Mouse (Mus musculus): ENCODE measurements around the gene Gm21762. TPM values are rescaled to one million over a fixed set of nuclear protein-coding genes. Genes with fewer than 3 reads are reported as not detected.
"Not testable (repeated sequence)": the region's sequence is repeated elsewhere in the genome, so short reads cannot be mapped to it uniquely, and the experiment has no call there.

Gm21762 gene
- total RNA-seq (2017) = not detected in 2 replicates

- not testable (repeated sequence) for ATAC-seq (replicated peaks; ENCODE audit: low read depth, poor library complexity, severe bottlenecking)
Measured at GRCm38 (mm10) chr13:120215847-120216246, at the start of gene Gm21762. TSS of gene Gm21762 (minus strand) at chr13:120215947.

- not testable (repeated sequence) for ATAC-seq (replicated peaks; ENCODE audit: low read depth, poor library complexity, severe bottlenecking)
Measured at GRCm38 (mm10) chr13:120262870-120263269, 47.1 kb upstream of the Gm21762 start, which contains the start of gene AF067061. TSS of gene AF067061 (plus strand) at chr13:120263114.

GRCm38 (mm10) chr13:120259718-120260117 lies 44.0 kb upstream of the Gm21762 start:
- ATAC-seq (replicated peaks; ENCODE audit: low read depth, poor library complexity, severe bottlenecking) = peak; percentile 69

GRCm38 (mm10) chr13:120258817-120259658 lies 43.3 kb upstream of the Gm21762 start:
- ATAC-seq (replicated peaks; ENCODE audit: low read depth, poor library complexity, severe bottlenecking) = peak; percentile 58

- ATAC-seq (replicated peaks; ENCODE audit: low read depth, poor library complexity, severe bottlenecking) = peak; percentile 63
Measured at GRCm38 (mm10) chr13:120251208-120251924, 35.6 kb upstream of the Gm21762 start.

GRCm38 (mm10) chr13:120238811-120239210 lies 23.1 kb upstream of the Gm21762 start, which contains the start of gene Gm21731:
TSS of gene Gm21731 (plus strand) at chr13:120239111.
- not testable (repeated sequence) for ATAC-seq (replicated peaks; ENCODE audit: low read depth, poor library complexity, severe bottlenecking)

- peak; percentile 90 for ATAC-seq (replicated peaks; ENCODE audit: low read depth, poor library complexity, severe bottlenecking)
Measured at GRCm38 (mm10) chr13:120232447-120233049, 16.8 kb upstream of the Gm21762 start.

GRCm38 (mm10) chr13:120231798-120232197 lies 16.1 kb upstream of the Gm21762 start:
- peak; percentile 88 for ATAC-seq (replicated peaks; ENCODE audit: low read depth, poor library complexity, severe bottlenecking)

GRCm38 (mm10) chr13:120223012-120223659 lies 7.4 kb upstream of the Gm21762 start:
- ATAC-seq (replicated peaks; ENCODE audit: low read depth, poor library complexity, severe bottlenecking) = peak; percentile 82

- ATAC-seq (replicated peaks; ENCODE audit: low read depth, poor library complexity, severe bottlenecking) = peak; percentile 69; the same call in 1 of the 2 replicates
Measured at GRCm38 (mm10) chr13:120220922-120221321, 5.2 kb upstream of the Gm21762 start.

GRCm38 (mm10) chr13:120196189-120196821 lies 19.4 kb downstream of the Gm21762 start:
- peak; percentile 80 for ATAC-seq (replicated peaks; ENCODE audit: low read depth, poor library complexity, severe bottlenecking)

- not testable (repeated sequence) for ATAC-seq (replicated peaks; ENCODE audit: low read depth, poor library complexity, severe bottlenecking)
Measured at GRCm38 (mm10) chr13:120172133-120172532, 43.6 kb downstream of the Gm21762 start, which contains the start of gene Gm21818. TSS of gene Gm21818 (plus strand) at chr13:120172433.

- ATAC-seq (replicated peaks; ENCODE audit: low read depth, poor library complexity, severe bottlenecking) = peak; percentile 84; the same call in 1 of the 2 replicates
Measured at GRCm38 (mm10) chr13:120168301-120168700, 47.4 kb downstream of the Gm21762 start.

Other genes with a start within 250 kb of the Gm21762 start
- not detected in 2 replicates for gene Gm36079, start 188.9 kb downstream of the Gm21762 start, total RNA-seq (2017)
- gene Gm21188, start 163.8 kb downstream of the Gm21762 start, total RNA-seq (2017) = 1.7 and 2.2 TPM in 2 replicates
- not detected in 2 replicates for gene Gm20767, start 75.7 kb downstream of the Gm21762 start, total RNA-seq (2017)
- not detected in 2 replicates for gene Gm21818, start 43.5 kb downstream of the Gm21762 start, total RNA-seq (2017)
- not detected in 2 replicates for gene Gm21731, start 23.2 kb upstream of the Gm21762 start, total RNA-seq (2017)
- not detected in 2 replicates for gene AF067061, start 47.2 kb upstream of the Gm21762 start, total RNA-seq (2017)
- 11.0 and 14.2 TPM in 2 replicates for gene BC147527, start 84.4 kb upstream of the Gm21762 start, total RNA-seq (2017)
- gene Tcstv3, start 100.9 kb upstream of the Gm21762 start, total RNA-seq (2017) = not detected in 2 replicates

Measured in common myeloid progenitor, adult 5-6 weeks (primary cell).